Mouse (Mus musculus): Measurements from ENCODE around the gene Slc22a28. TPM values are rescaled to one million over a fixed set of nuclear protein-coding genes. Genes with fewer than 3 reads are reported as not detected.
"Not testable (repeated sequence)": the region's sequence is repeated elsewhere in the genome, so short reads cannot be mapped to it uniquely, and the experiment has no call there.

The Slc22a28 gene
- not detected for total RNA-seq (2021)
- long read RNA-seq, experiment 1 = 0 reads
- long read RNA-seq, experiment 2 = 0 reads

- DNase-seq (ENCODE audit: low spot score in 2 of 2) = not testable (repeated sequence)
Observed at GRCm38 (mm10) chr19:8131881-8132280, at the start of gene Slc22a28. Slc22a28 (minus strand) TSS chr19:8131982.

GRCm38 (mm10) chr19:8148787-8149523 lies 17.2 kb upstream of the Slc22a28 start:
- DNase-seq (ENCODE audit: low spot score in 2 of 2) = no peak

GRCm38 (mm10) chr19:8142716-8143115 lies 10.9 kb upstream of the Slc22a28 start:
- DNase-seq (ENCODE audit: low spot score in 2 of 2) = not testable (repeated sequence)

- DNase-seq (ENCODE audit: low spot score in 2 of 2) = not testable (repeated sequence)
Observed at GRCm38 (mm10) chr19:8134127-8134841, 2.5 kb upstream of the Slc22a28 start.

GRCm38 (mm10) chr19:8019904-8020349 lies 111.9 kb downstream of the Slc22a28 start:
- no peak for DNase-seq (ENCODE audit: low spot score in 2 of 2)

GRCm38 (mm10) chr19:8019329-8019851 lies 112.4 kb downstream of the Slc22a28 start:
- DNase-seq (ENCODE audit: low spot score in 2 of 2) = not testable (repeated sequence)

- not testable (repeated sequence) for DNase-seq (ENCODE audit: low spot score in 2 of 2)
Observed at GRCm38 (mm10) chr19:8018535-8018934, 113.2 kb downstream of the Slc22a28 start.

Other genes with a start within 250 kb of the Slc22a28 start
- not detected for gene Slc22a27, start 166.0 kb downstream of the Slc22a28 start, total RNA-seq (2021)
- under 1 TPM in 1 of 2 experiments, not detected in 1; 0.33 TPM for gene Slc22a29, start 86.9 kb upstream of the Slc22a28 start, total RNA-seq (2021)